Mouse (Mus musculus) heart, postnatal 0 days (tissue): ENCODE results near the gene Apopt1. TPM values are rescaled to one million over a fixed set of nuclear protein-coding genes. Genes with fewer than 3 reads are reported as not detected.
A peak's percentile ranks its signal among the peaks of the same experiment; 100 is the strongest.

Source experiments
- ATAC-seq: fragments of 200-750 bp; cut with Nextera tagmentation; 2 replicates; pipeline ENCODE4 v1.8.0; 2017; ENCODE audit warnings: low read depth, moderate number of reproducible peaks, moderate library complexity; ENCODE audit not compliant: insufficient read depth
- DNase-seq: peaks from one replicate; pipeline ENCODE4 v3.0.0-alpha.2; 2016; ENCODE audit warnings: low spot score
- H3K27ac ChIP-seq: fragments of 300-500 bp; sonication (generic); 2 replicates; pipeline ENCODE4 v1.5.1; 2014; ENCODE audit warnings: low read depth, mild to moderate bottlenecking
- H3K27me3 ChIP-seq: fragments of 300-500 bp; sonication (generic); 2 replicates; pipeline ENCODE4 v1.6.1; 2014; ENCODE audit warnings: low read length, mixed read lengths; ENCODE audit not compliant: control insufficient read depth, insufficient read depth
- H3K36me3 ChIP-seq: fragments of 300-500 bp; sonication (generic); replicated peaks from 2 replicates; pipeline ENCODE4 v1.6.1; 2014; ENCODE audit warnings: low read length, mixed read lengths; ENCODE audit not compliant: control insufficient read depth, insufficient read depth
- H3K4me1 ChIP-seq: fragments of 300-500 bp; sonication (generic); 2 replicates; pipeline ENCODE4 v1.6.1; 2014; ENCODE audit warnings: antibody characterized with exemption; ENCODE audit not compliant: control insufficient read depth, insufficient read depth
- H3K4me2 ChIP-seq: fragments of 300-500 bp; sonication (generic); 2 replicates; pipeline ENCODE4 v1.6.1; 2014; ENCODE audit warnings: low read depth, mild to moderate bottlenecking, low read length, moderate library complexity
- H3K4me3 ChIP-seq: fragments of 300-500 bp; sonication (generic); 2 replicates; pipeline ENCODE4 v1.5.1; 2014; ENCODE audit warnings: low read depth, low read length
- H3K9ac ChIP-seq: fragments of 300-500 bp; sonication (generic); replicated peaks from 2 replicates; pipeline ENCODE4 v1.6.1; 2014; ENCODE audit warnings: low read depth, low read length, mixed read lengths
- H3K9me3 ChIP-seq: fragments of 300-500 bp; sonication (generic); replicated peaks from 2 replicates; pipeline ENCODE4 v1.6.1; 2016; ENCODE audit warnings: low read length; ENCODE audit not compliant: control insufficient read depth
- CTCF ChIP-seq: IDR thresholded peaks from 2 replicates; pipeline ENCODE4 v1.5.1; 2016; ENCODE audit warnings: antibody characterized with exemption, control low read depth, low read depth
- EP300 ChIP-seq: IDR thresholded peaks from 2 replicates; pipeline ENCODE4 v1.6.1; 2016; ENCODE audit warnings: antibody characterized with exemption, low read depth
- WGBS: fragments of 180-500 bp; shearing (Covaris S2); extraction: QIAGEN DNeasy Blood & Tissue Kit; methylation state at CpG from one replicate; pipeline ENCODE4 v1.1.7; 2014; 5-methylcytosine and 5-hydroxymethylcytosine counted together
- polyA plus RNA-seq: library from polyadenylated mRNA; unstranded; fragments of >200 nt; fragmentation: Nextera tagmentation; extraction: Ambion mirVana; gene quantifications from 2 replicates; pipeline ENCODE4 v1.2.1, GENCODE M21; 2015
- total RNA-seq: library from RNA; depleted of rRNA; stranded (reverse); fragments of >200 nt; gene quantifications from 2 replicates; pipeline ENCODE4 v1.2.3, GENCODE M21; 2014; ENCODE audit warnings: low replicate concordance

Apopt1 gene
- total and polyA plus RNA-seq, 2 experiments from 2014 or later = 18.5 to 58.9 TPM

DNA sequence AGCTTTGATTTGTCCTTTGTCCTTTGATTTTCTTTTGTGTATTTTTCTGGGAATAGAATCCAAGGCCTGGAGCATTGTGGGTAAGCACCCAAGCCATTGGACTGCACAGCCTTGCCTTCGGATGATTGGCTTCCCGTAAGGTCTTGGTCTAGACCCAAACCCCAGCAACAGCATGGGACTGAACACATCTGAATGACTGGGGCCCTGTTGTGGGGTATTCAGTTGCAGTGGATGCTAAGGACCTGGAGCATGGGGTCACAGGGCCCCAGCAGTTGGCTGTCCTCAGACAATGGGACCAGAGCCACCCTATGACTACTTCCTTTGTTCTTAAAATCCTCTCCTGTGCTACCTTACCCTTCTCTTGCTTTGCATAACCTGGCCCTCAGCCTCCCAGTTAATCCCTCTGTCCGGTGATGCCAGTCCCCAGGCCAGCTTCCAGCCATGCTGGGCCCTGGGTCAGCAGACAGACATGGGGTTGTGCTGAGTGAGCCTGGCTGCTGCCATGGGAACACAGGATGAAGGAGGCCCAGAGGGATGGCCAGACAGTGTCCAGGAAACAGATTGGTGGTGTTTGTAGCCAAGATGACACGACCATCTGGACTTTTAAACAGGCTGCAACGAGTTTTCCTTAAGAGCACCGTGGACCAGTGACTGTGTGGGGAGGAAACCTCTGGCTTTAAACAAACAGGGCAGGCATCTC is 11.7 kb downstream of the Apopt1 start:
- Histone ChIP-seq H3K36me3 (peaks cover 19% of the 10 kb centered on the region; the same call in 1 of the 2 replicates), H3K9me3 (no peaks in the 10 kb centered on the region), H3K4me1 (no peaks in the 10 kb centered on the region), H3K4me3 (no peak overlapping the region), H3K9ac (no peak overlapping the region), H3K27me3 (no peaks in the 10 kb centered on the region), H3K4me2 (no peak overlapping the region), H3K27ac (peak overlapping the region; percentile 72)
- TF ChIP-seq CTCF (no peak), EP300 (0 out of 2 replicates have a peak, but pooled peaks have one; percentile 49)
- WGBS = 71% methylated on average over 6 of the region's 6 CpGs
- DNase-seq = peak; percentile 63
- ATAC-seq = peak; percentile 78

DNA sequence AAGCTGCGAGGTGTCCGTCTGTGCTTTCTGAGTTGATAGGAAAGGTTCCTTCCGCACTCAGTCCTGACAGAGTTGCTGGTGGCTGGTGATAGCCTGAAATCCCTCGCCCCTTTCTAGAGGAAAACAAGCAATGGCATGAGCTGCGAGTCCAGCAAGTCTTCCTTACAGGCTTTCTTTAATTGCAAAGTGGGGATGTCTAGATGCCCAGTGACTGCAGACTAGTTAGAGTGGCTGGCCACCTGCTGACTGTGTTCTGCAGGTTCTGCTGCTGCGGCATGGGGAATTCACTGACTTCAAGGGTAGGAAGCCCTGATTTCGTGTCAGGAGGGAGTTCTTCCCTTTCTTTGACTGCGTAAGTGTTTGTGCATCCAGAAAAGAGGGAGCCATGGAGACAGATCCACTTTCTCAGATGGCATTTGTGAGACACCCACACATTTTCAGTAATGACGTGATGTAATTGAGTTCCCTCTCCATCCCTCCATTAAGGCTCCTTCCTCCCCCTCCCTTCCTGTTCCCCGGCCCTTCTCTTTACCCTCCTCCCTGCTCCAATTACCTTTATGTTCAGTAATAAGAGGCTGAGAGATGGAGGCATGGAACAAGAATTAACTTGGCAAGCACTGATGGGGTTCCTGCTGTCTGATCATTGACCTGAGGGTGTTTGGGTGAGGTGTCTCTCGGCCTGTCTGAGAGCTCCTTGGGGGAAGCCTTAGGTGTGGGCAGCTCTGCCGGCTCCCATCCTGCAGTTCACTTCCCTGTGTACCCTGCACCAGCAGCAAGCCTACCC is 12.5 kb downstream of the Apopt1 start:
- Histone ChIP-seq H3K4me1 (no peaks in the 10 kb centered on the region), H3K36me3 (peaks cover 22% of the 10 kb centered on the region; the same call in 1 of the 2 replicates), H3K4me2 (peak overlapping the region; percentile 17; the same call in 1 of the 2 replicates), H3K9ac (no peak overlapping the region), H3K27me3 (no peaks in the 10 kb centered on the region), H3K27ac (peak overlapping the region; percentile 72), H3K9me3 (no peaks in the 10 kb centered on the region), H3K4me3 (no peak overlapping the region)
- DNase-seq (no peak), ATAC-seq (peak; percentile 10; the same call in 1 of the 2 replicates)
- TF ChIP-seq CTCF (no peak), EP300 (no peak)
- 63% methylated on average over 12 of the region's 12 CpGs for WGBS

DNA sequence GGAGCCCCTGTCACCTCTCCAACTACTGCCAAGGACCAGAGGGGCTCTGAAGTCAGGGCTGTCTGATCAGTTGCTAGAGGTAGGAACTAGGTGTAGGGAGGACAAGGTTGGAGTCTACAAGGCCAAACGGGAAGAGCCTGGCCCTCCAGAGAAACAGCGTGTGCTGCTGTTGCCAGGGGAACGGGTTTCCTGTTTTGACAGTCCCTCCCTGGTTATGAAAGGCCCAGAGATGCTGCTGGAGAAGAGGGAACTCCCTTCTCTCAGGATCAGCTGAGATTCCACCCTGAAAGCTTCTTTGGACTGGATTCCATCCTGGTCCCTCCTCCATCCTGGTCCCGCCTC is 13.0 kb downstream of the Apopt1 start:
- DNase-seq (peak; percentile 70), ATAC-seq (peak; percentile 52)
- Histone ChIP-seq H3K27me3 (no peaks in the 10 kb centered on the region), H3K4me3 (no peak overlapping the region), H3K27ac (peak overlapping the region; percentile 72), H3K36me3 (peaks cover 22% of the 10 kb centered on the region; the same call in 1 of the 2 replicates), H3K9me3 (no peaks in the 10 kb centered on the region), H3K4me1 (no peaks in the 10 kb centered on the region), H3K4me2 (peak overlapping the region; percentile 17; the same call in 1 of the 2 replicates), H3K9ac (no peak overlapping the region)
- WGBS = 52% methylated on average over 4 of the region's 4 CpGs
- no peak for TF ChIP-seq CTCF
- no peak for TF ChIP-seq EP300

DNA sequence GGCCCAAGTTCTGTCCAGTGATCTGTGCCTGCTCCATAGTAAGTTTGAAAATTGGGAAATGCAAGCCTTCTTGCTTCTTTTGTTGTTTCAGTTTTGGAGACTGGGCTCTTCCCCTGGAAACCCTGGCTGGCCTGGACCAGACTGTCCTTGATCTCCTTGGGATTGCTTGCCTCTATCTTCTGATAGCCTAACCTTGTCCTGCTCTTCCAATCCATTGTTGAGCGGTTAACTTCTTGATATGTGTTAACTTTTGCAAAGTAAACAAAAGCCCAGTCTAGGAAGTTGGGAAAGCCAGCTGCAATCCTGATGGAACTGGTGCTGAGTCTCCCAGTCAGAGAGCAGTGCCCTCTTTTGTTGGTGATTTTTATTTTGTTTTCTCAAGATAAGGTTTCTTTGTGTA is 14.9 kb downstream of the Apopt1 start:
- 67% methylated on average over 1 of the region's 1 CpGs for WGBS
- Histone ChIP-seq H3K4me3 (no peak overlapping the region), H3K9ac (no peak overlapping the region), H3K27me3 (no peaks in the 10 kb centered on the region), H3K36me3 (peaks cover 25% of the 10 kb centered on the region; the same call in 1 of the 2 replicates), H3K4me1 (0 out of 2 replicates have a peak, but pooled peaks cover 5% of the 10 kb centered on the region), H3K4me2 (no peak overlapping the region), H3K27ac (no peak overlapping the region), H3K9me3 (no peaks in the 10 kb centered on the region)
- no peak for TF ChIP-seq EP300
- no peak for TF ChIP-seq CTCF
- DNase-seq = no peak
- no peak for ATAC-seq

DNA sequence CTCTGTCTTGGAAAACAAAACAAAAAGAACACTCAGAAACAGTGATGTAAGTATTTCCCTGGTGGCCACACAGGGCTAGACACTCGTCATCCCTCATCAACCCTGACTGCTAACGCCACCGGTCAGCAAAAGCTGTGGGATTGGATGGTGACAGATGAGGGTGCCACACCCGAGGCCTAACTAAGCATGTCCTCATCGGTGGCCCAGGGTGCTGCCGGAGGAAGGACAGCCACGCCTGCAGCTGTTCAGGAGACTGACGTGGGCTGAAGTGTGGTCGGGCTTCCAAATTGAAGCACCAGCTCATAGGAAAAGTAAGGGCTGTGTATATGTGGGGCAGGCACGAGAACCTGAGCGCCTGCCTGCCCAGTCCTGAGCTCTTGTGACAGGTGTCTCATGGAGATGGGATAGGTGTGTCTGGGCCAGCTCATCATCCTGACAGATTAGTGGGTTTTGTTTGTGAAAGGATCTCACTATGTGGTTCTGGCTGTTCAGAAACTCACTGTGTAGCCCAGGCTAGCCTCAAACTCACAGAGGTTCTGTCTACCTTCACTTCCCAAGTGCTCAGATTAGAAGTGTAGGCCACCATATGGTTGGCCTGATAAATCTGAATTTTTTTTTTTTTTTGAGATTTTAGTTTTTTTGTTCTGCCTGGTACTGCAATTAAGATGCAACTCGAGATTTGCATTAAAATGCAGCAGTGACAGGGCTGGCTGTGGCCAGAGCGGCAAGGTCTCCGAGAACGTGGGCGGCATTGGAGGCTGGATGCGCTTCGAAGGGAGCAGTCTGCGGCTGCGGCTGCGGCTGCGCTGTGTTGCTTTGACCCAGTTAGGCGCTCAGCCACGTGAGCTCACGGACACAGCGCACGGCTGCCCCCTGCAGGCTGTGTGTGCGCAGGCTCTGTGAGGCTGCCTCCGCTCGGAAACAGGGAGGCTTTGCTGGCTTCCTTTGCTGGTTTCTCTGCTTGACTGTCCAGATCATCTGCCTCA is 19.1 kb downstream of the Apopt1 start:
- Histone ChIP-seq H3K9ac (no peak overlapping the region), H3K27me3 (no peaks in the 10 kb centered on the region), H3K9me3 (no peaks in the 10 kb centered on the region), H3K27ac (no peak overlapping the region), H3K4me1 (peaks cover 5% of the 10 kb centered on the region; the same call in 1 of the 2 replicates), H3K4me3 (no peak overlapping the region), H3K4me2 (no peak overlapping the region; the same call in 1 of the 2 replicates), H3K36me3 (peaks cover 16% of the 10 kb centered on the region; the same call in 1 of the 2 replicates)
- DNase-seq (peak; percentile 88), ATAC-seq (peak; percentile 94)
- TF ChIP-seq EP300 (no peak), CTCF (peak; percentile 99)
- WGBS = 29% methylated on average over 30 of the region's 30 CpGs
